Mouse (Mus musculus): ENCODE results near the gene Ripor2. TPM values are rescaled to one million over a fixed set of nuclear protein-coding genes. Genes with fewer than 3 reads are reported as not detected.

The Ripor2 gene
- polyA plus RNA-seq, 1 experiment: 1.5 TPM

GRCm38 (mm10) chr13:24735608-24736131, 153.7 kb downstream of the Ripor2 start:
- Histone ChIP-seq H3K9ac (ENCODE audit: low read depth, poor library complexity, severe bottlenecking) (no peak overlapping the region), H3K27ac (ENCODE audit: insufficient read depth, low read length) (no peak overlapping the region), H3K9me3 (replicated peaks; ENCODE audit: control insufficient read depth, insufficient read depth, low read length, poor library complexity, severe bottlenecking) (no peaks in the 10 kb centered on the region), H3K36me3 (ENCODE audit: control insufficient read depth, insufficient read depth, low read length, poor library complexity, severe bottlenecking) (no peaks in the 10 kb centered on the region; the same call in 1 of the 2 replicates), H3K4me3 (ENCODE audit: low read depth, low read length) (no peak overlapping the region), H3K4me1 (ENCODE audit: control insufficient read depth, insufficient read depth, low read length) (no peaks in the 10 kb centered on the region), H3K27me3 (ENCODE audit: control insufficient read depth, insufficient read depth, low read length, poor library complexity, severe bottlenecking) (no peaks in the 10 kb centered on the region)
- TF ChIP-seq POLR2A (IDR thresholded peaks at IDR 0.05; ENCODE audit: insufficient read depth, low read length) (no peak), CTCF (IDR thresholded peaks at IDR 0.05; ENCODE audit: low read depth, low read length) (no peak), EP300 (IDR thresholded peaks at IDR 0.05; ENCODE audit: insufficient read depth, low read depth, low read length) (no peak)

GRCm38 (mm10) chr13:24741028-24741427, 159.0 kb downstream of the Ripor2 start, which contains the start of gene Armh2:
Gene Armh2, plus strand, starts transcription at chr13:24741232.
- Histone ChIP-seq H3K27me3 (ENCODE audit: control insufficient read depth, insufficient read depth, low read length, poor library complexity, severe bottlenecking) (no peaks in the 10 kb centered on the region), H3K27ac (ENCODE audit: insufficient read depth, low read length) (no peak within 1 kb of the TSS), H3K9me3 (replicated peaks; ENCODE audit: control insufficient read depth, insufficient read depth, low read length, poor library complexity, severe bottlenecking) (no peaks in the 10 kb centered on the region), H3K4me1 (ENCODE audit: control insufficient read depth, insufficient read depth, low read length) (no peaks in the 10 kb centered on the region), H3K9ac (ENCODE audit: low read depth, poor library complexity, severe bottlenecking) (no peak within 1 kb of the TSS), H3K36me3 (ENCODE audit: control insufficient read depth, insufficient read depth, low read length, poor library complexity, severe bottlenecking) (peaks cover 16% of the 10 kb centered on the region), H3K4me3 (ENCODE audit: low read depth, low read length) (no peak within 1 kb of the TSS)
- no peak for TF ChIP-seq CTCF (IDR thresholded peaks at IDR 0.05; ENCODE audit: low read depth, low read length)
- no peak for TF ChIP-seq EP300 (IDR thresholded peaks at IDR 0.05; ENCODE audit: insufficient read depth, low read depth, low read length)
- no peak for TF ChIP-seq POLR2A (IDR thresholded peaks at IDR 0.05; ENCODE audit: insufficient read depth, low read length)

- Histone ChIP-seq H3K27ac (ENCODE audit: insufficient read depth, low read length) (no peak overlapping the region), H3K36me3 (ENCODE audit: control insufficient read depth, insufficient read depth, low read length, poor library complexity, severe bottlenecking) (peaks cover 31% of the 10 kb centered on the region), H3K4me3 (ENCODE audit: low read depth, low read length) (no peak overlapping the region), H3K27me3 (ENCODE audit: control insufficient read depth, insufficient read depth, low read length, poor library complexity, severe bottlenecking) (no peaks in the 10 kb centered on the region), H3K9ac (ENCODE audit: low read depth, poor library complexity, severe bottlenecking) (no peak overlapping the region), H3K9me3 (replicated peaks; ENCODE audit: control insufficient read depth, insufficient read depth, low read length, poor library complexity, severe bottlenecking) (no peaks in the 10 kb centered on the region), H3K4me1 (ENCODE audit: control insufficient read depth, insufficient read depth, low read length) (no peaks in the 10 kb centered on the region)
- TF ChIP-seq POLR2A (IDR thresholded peaks at IDR 0.05; ENCODE audit: insufficient read depth, low read length) (no peak), EP300 (IDR thresholded peaks at IDR 0.05; ENCODE audit: insufficient read depth, low read depth, low read length) (no peak), CTCF (IDR thresholded peaks at IDR 0.05; ENCODE audit: low read depth, low read length) (no peak)
Measured at GRCm38 (mm10) chr13:24747823-24748222, 165.8 kb downstream of the Ripor2 start.

GRCm38 (mm10) chr13:24750807-24751206, 168.8 kb downstream of the Ripor2 start:
- H3K27me3 ChIP-seq (ENCODE audit: control insufficient read depth, insufficient read depth, low read length, poor library complexity, severe bottlenecking): no peaks in the 10 kb centered on the region
- H3K36me3 ChIP-seq (ENCODE audit: control insufficient read depth, insufficient read depth, low read length, poor library complexity, severe bottlenecking): peaks cover 49% of the 10 kb centered on the region

GRCm38 (mm10) chr13:24751396-24751795, 169.4 kb downstream of the Ripor2 start:
- Histone ChIP-seq H3K27ac (ENCODE audit: insufficient read depth, low read length) (no peak overlapping the region), H3K4me3 (ENCODE audit: low read depth, low read length) (no peak overlapping the region), H3K9me3 (replicated peaks; ENCODE audit: control insufficient read depth, insufficient read depth, low read length, poor library complexity, severe bottlenecking) (no peaks in the 10 kb centered on the region), H3K9ac (ENCODE audit: low read depth, poor library complexity, severe bottlenecking) (no peak overlapping the region), H3K27me3 (ENCODE audit: control insufficient read depth, insufficient read depth, low read length, poor library complexity, severe bottlenecking) (no peaks in the 10 kb centered on the region), H3K36me3 (ENCODE audit: control insufficient read depth, insufficient read depth, low read length, poor library complexity, severe bottlenecking) (peaks cover 54% of the 10 kb centered on the region), H3K4me1 (ENCODE audit: control insufficient read depth, insufficient read depth, low read length) (no peaks in the 10 kb centered on the region)
- TF ChIP-seq POLR2A (IDR thresholded peaks at IDR 0.05; ENCODE audit: insufficient read depth, low read length) (no peak), EP300 (IDR thresholded peaks at IDR 0.05; ENCODE audit: insufficient read depth, low read depth, low read length) (no peak), CTCF (IDR thresholded peaks at IDR 0.05; ENCODE audit: low read depth, low read length) (no peak)

More at GRCm38 (mm10) chr13:24750807-24751206, 168.8 kb downstream of the Ripor2 start:
- Histone ChIP-seq H3K4me1 (ENCODE audit: control insufficient read depth, insufficient read depth, low read length) (no peaks in the 10 kb centered on the region), H3K27ac (ENCODE audit: insufficient read depth, low read length) (no peak overlapping the region), H3K4me3 (ENCODE audit: low read depth, low read length) (no peak overlapping the region), H3K9me3 (replicated peaks; ENCODE audit: control insufficient read depth, insufficient read depth, low read length, poor library complexity, severe bottlenecking) (no peaks in the 10 kb centered on the region), H3K9ac (ENCODE audit: low read depth, poor library complexity, severe bottlenecking) (no peak overlapping the region)
- no peak for TF ChIP-seq EP300 (IDR thresholded peaks at IDR 0.05; ENCODE audit: insufficient read depth, low read depth, low read length)
- no peak for TF ChIP-seq POLR2A (IDR thresholded peaks at IDR 0.05; ENCODE audit: insufficient read depth, low read length)
- no peak for TF ChIP-seq CTCF (IDR thresholded peaks at IDR 0.05; ENCODE audit: low read depth, low read length)

GRCm38 (mm10) chr13:24756756-24757155, 174.8 kb downstream of the Ripor2 start:
- Histone ChIP-seq H3K4me1 (ENCODE audit: control insufficient read depth, insufficient read depth, low read length) (peaks cover 2% of the 10 kb centered on the region), H3K27me3 (ENCODE audit: control insufficient read depth, insufficient read depth, low read length, poor library complexity, severe bottlenecking) (no peaks in the 10 kb centered on the region), H3K36me3 (ENCODE audit: control insufficient read depth, insufficient read depth, low read length, poor library complexity, severe bottlenecking) (peaks cover 74% of the 10 kb centered on the region), H3K9ac (ENCODE audit: low read depth, poor library complexity, severe bottlenecking) (no peak overlapping the region), H3K9me3 (replicated peaks; ENCODE audit: control insufficient read depth, insufficient read depth, low read length, poor library complexity, severe bottlenecking) (no peaks in the 10 kb centered on the region), H3K27ac (ENCODE audit: insufficient read depth, low read length) (no peak overlapping the region), H3K4me3 (ENCODE audit: low read depth, low read length) (no peak overlapping the region)
- TF ChIP-seq EP300 (IDR thresholded peaks at IDR 0.05; ENCODE audit: insufficient read depth, low read depth, low read length): no peak
- no peak for TF ChIP-seq CTCF (IDR thresholded peaks at IDR 0.05; ENCODE audit: low read depth, low read length)
- no peak for TF ChIP-seq POLR2A (IDR thresholded peaks at IDR 0.05; ENCODE audit: insufficient read depth, low read length)

Data from ES-Bruce4 (cell line).